Mouse (Mus musculus) WW6 (cell line): ENCODE measurements at regions not wholly inside any gene's neighbourhood (a gene's known extent, or its start where the extent isn't known, plus 50 kb on each side); places are given as distances from the start of the nearest gene placed in this dataset.

Experiments
- DNase-seq: peaks from one replicate; pipeline ENCODE4 v3.0.0-alpha.2; 2013; ENCODE audit warnings: low read depth, low spot score

- DNase-seq: no peak
These were observed 148.5 kb upstream of the 4931429L15Rik start for GRCm38 (mm10) chr9:46468306-46468705.

- DNase-seq: no peak
These were observed 147.9 kb upstream of the 4931429L15Rik start for GRCm38 (mm10) chr9:46467671-46468070.

GRCm38 (mm10) chr9:46462681-46463080, 142.9 kb upstream of the 4931429L15Rik start:
- DNase-seq: no peak

- no peak for DNase-seq
These were observed 138.2 kb upstream of the 4931429L15Rik start for GRCm38 (mm10) chr9:46457945-46458344.

DNA sequence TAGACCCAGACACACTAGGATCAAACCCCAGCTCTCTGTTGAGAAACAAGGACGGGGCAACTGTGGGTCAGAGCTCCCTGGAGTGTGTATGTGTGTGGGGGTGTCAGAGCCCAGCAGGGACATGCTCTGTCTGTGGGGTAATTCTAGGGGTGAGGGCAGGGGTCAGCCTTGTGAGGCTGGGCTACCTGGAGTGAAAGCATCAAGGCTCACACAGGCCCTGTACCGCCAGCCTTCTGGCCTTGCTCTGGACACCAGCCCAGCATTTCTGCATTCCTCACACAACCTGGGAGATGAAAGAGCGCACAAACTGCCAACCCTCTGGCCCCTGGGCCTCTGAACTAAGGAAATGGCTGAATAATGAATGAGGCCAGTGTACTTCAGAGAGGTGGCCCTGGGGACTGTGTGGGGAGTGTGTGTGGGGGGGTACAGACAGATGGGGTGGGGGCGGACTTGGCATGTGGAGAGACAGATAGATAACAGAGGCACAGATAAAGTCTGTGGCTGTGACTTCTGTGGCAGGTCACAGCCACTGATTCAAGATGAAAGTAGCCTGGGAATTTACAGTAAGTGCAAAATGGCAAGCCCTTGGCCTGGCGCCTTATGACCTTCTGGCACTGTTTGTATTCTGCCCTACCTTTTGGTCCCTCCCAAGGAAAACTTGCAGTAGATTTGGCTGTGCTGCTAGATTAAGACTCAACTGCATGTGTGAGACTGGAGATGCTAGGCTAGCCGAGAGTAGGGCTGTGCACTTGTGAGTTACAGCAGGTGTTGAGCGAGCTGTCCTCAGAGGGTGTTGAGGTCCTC, 135.2 kb upstream of the 4931429L15Rik start:
- no peak for DNase-seq

DNA sequence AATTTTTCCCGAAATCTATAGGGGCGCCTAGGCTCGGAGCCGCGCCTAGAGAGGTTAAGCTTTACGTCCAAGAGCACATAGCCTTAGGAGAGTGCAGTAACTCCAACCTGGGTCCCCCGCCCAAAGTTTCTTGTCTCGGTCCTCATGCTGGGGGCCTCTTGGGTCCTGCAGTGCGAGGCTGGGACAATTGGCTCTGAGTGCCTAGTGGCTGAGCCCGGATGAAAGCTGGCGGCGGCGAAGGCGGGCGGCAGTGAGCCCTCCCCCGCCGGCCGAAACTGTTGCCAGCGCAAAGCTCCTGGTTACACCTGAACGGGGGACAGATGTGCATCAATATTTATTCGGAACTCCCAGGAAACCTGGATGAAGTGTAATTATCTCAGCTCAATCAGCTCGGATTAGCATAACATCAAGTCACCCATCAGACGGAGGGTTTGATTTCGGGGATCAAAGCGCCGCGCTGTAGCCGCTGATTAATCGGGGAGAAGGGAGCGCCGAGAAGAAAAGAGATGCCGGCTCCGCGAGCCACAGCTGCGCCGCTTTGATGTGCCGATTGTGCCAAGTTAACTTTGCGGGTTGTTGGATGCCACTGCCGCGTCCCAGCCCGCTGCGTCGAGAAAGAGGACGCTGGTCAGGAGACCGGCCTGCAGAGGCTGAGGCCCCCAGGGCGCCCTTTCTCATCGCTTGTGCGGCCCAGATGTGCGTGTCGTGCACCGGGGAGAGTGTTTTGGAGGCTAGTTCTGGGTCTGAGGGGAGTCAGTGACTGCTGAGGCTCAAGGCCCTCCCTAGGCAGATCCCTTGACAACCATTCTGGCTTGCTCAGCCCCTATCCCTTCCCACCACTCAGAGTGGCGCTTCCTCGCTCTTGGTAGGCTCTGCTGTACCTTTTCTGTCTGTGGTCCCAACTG, 123.7 kb upstream of the 4931429L15Rik start:
- DNase-seq: peak; percentile 33

DNA sequence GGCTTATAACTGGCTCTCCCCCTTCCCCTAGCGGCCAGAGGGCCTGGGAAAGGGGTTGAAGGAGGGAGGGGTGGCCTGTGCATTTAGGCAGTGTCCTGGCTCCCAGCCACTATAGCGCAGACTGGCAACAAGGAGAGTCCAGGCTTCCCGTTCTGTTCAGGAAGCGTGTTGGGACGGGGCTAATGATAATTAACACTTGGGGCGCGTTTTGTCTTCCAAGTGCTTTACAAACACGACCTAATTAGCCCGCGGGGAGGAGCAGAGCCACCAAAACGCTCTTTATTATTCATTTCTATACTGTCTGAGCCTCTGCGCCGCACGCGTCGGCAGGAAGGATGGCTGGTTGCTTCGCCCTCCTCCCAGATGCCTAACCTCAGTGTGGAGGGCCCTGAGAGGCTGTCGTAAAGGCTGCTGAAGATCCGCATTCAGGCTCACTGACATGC, 123.0 kb upstream of the 4931429L15Rik start:
- DNase-seq: no peak

- DNase-seq: no peak
These were observed 120.4 kb upstream of the 4931429L15Rik start for GRCm38 (mm10) chr9:46440226-46440625.

GRCm38 (mm10) chr9:46434700-46435099, 114.9 kb upstream of the 4931429L15Rik start:
- no peak for DNase-seq

GRCm38 (mm10) chr9:46433716-46434115, 113.9 kb upstream of the 4931429L15Rik start:
- no peak for DNase-seq

DNA sequence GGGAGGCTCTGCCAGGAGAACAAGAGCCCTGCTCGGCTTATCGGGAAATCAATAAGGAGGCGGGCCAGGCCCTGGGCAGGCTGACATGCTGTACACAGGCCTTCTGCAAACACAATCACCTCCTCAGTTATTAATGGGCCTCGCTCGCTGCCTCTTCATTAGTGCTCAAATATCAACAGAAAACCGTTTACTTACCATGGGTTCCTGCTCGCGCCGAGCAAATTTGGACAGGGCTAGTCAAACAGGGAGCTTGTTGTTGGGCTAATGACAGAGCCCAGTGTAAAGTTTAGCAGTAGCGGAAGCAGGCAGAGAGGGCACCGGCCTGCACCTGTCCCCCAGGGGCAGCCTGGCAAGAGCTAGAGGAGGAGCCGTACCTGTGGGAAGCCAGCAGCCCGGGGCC, 111.3 kb upstream of the 4931429L15Rik start:
- DNase-seq: no peak

GRCm38 (mm10) chr9:46423184-46423967, 103.6 kb upstream of the 4931429L15Rik start:
- DNase-seq: no peak

DNA sequence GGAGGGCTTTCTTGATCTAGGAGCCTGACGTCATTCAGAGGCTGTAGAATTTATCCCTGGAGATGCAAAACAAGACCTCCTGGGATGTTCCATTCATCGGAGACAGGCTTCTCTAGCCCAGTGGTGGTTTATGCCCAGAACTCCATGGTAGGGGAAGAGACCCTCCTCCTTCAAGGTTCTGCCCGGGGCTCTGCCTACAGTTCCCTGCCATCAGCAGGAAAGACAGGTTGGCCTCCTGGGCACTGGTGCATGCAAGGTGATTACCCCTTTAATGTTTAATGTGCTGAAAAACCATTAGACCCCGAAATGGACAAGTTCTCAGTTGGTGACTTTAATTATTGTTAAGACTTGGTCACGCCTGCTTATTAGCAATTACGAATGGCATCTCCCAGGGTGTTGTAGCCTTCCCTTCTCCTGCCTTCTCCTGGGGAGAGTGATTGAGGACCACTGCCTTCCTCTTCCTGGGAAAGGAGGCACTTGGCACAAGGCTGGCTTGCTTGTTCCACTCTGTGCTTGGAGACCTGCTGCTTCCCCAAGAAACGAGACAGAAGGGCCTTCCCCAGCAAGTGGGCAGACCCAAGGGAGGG, 102.0 kb upstream of the 4931429L15Rik start:
- no peak for DNase-seq

- no peak for DNase-seq
These were observed 91.9 kb upstream of the 4931429L15Rik start for GRCm38 (mm10) chr9:46411686-46412085.

- no peak for DNase-seq
These were observed 89.0 kb upstream of the 4931429L15Rik start for GRCm38 (mm10) chr9:46408776-46409175.

DNA sequence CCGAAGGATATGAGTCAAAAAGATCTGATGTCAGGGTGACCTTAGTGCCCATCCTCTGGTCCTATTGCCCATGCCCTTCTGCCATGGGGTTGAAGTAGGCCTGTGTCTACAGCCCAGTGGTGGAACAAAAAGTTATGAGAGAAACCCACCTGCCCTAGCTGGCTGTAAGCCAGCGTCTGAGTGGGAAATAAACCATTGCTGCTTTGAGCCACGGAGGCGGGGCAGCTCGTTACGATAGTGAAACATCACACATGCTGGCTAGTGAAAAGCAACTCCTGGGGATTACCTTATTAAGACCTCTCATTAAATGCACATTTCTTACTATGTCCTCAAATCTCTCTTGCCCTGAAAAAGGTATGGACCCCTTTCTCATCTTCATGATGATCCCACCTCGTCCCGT, 86.8 kb upstream of the 4931429L15Rik start:
- no peak for DNase-seq

- no peak for DNase-seq
These were observed 76.8 kb upstream of the 4931429L15Rik start for GRCm38 (mm10) chr9:46396591-46396990.

DNA sequence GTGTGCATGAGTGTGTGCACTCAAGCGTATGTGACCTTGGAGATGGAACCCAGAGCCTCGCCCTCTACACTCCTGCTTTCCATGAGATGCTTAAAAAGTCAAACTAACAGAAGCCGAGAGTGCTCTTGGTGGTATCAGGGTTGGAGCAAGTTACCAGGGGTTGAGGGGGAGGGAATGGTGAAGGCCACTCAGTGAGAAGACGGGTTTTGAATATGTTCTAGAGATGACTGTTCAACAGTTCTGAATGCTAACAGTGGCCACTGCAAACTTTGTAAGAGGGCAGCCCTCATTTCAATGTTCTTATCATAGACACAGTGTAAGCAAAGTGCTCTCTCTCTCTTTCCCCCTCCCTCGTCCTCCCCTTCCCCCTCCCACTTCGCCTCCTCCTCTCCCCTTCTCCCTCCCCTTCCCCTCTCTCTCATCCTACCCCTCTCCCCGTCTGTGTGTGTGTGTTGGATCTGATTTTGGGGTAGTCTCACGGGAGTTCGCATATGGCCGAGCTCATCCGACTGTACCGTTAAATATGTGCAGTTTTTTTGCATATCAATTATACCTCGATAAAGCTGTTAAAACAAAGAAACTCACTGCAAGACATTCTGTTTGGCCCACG, 75.5 kb upstream of the 4931429L15Rik start:
- no peak for DNase-seq

DNA sequence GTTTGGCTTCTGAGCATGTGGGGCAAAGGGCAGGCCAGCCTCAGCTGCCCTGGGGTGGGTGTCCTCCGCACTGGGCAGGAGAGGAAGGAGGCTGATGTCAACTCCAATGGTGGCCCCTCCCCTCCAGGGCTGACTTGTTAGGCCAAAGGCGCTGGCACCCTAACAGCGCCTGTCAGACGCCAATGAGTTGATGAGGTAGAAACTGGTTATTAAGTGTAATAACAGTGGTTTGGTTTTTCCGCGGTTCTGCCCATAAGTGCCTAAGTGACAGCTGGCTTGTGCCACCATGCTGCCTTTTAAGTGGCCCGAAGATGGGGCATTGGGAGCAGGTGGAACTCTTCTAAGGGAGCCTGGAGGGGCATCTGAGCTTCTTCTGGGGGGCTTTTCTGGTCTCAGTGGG, 74.5 kb upstream of the 4931429L15Rik start:
- no peak for DNase-seq

DNA sequence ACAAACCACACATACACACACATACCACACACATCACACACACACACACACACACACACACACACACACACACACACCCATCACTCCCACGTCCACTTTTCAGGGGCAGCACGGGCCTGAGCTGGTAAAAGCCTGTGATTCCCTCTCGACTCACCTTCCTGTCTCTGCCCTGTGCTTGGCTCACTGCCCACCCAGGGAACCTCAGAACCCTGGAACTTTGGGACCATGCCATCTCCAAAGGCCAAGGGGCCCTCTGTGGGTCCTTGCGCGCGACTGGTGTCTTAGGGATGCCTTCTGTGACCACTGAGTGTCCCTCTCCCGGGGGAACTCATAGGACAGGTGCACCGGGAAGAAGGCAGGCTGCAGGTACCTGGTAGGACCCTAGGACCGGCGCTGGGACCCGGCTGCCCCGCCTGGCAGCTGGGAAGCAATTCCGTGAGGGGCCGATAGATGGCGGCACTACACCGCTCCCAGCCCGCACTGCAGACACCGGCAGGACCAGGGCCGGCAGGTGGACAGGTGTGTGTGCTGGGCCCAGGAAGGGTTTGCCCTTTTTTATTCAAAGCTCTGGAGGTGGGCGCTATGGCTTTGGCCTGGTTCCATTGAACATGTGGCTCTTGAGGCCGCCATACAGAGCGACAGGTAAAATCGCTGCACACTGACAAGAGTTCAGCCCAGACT, 73.0 kb upstream of the 4931429L15Rik start:
- no peak for DNase-seq
